Mouse (Mus musculus) C2C12 (cell line): ENCODE data around the gene Rbl1.

Experiments
- CEBPB ChIP-seq: IDR thresholded peaks from one replicate; pipeline ENCODE4 v1.6.1; 2011; ENCODE audit warnings: low read depth, mild to moderate bottlenecking, control low read depth, moderate library complexity
- CTCF ChIP-seq: IDR thresholded peaks from one replicate; pipeline ENCODE4 v1.5.1; 2011; ENCODE audit not compliant: control insufficient read depth, insufficient read depth, insufficient read length
- MAX ChIP-seq: IDR thresholded peaks from one replicate; pipeline ENCODE4 v1.6.1; 2011; ENCODE audit warnings: mild to moderate bottlenecking, control low read depth

GRCm38 (mm10) chr2:157116964-157117363, 87.4 kb downstream of the Rbl1 start:
- no peak for TF ChIP-seq CTCF
- no peak for TF ChIP-seq MAX
- no peak for TF ChIP-seq CEBPB
